Mouse (Mus musculus) liver, embryonic 16.5 days (tissue): ENCODE data around the gene Fstl3. TPM values are rescaled to one million over a fixed set of nuclear protein-coding genes. Genes with fewer than 3 reads are reported as not detected.

ENCODE experiments used
- ATAC-seq: fragments of 200-750 bp; cut with Nextera tagmentation; 2 replicates; pipeline ENCODE4 v1.8.0; 2017; ENCODE audit warnings: low read depth, mild to moderate bottlenecking, moderate number of reproducible peaks, moderate library complexity
- H3K27ac ChIP-seq: fragments of 300-500 bp; sonication (generic); 2 replicates; pipeline ENCODE4 v1.5.1; 2014; ENCODE audit warnings: mild to moderate bottlenecking, low read length
- H3K27me3 ChIP-seq: fragments of 300-500 bp; sonication (generic); 2 replicates; pipeline ENCODE4 v1.6.1; 2014; ENCODE audit warnings: low read depth, low read length, mixed read lengths; ENCODE audit not compliant: control insufficient read depth, insufficient read depth
- H3K36me3 ChIP-seq: fragments of 300-500 bp; sonication (generic); 2 replicates; pipeline ENCODE4 v1.6.1; 2014; ENCODE audit warnings: mild to moderate bottlenecking; ENCODE audit not compliant: control insufficient read depth, insufficient read depth
- H3K4me1 ChIP-seq: fragments of 300-500 bp; sonication (generic); 2 replicates; pipeline ENCODE4 v1.6.1; 2014; ENCODE audit warnings: low read depth, low read length, mixed read lengths; ENCODE audit not compliant: control insufficient read depth
- H3K4me2 ChIP-seq: fragments of 300-500 bp; sonication (generic); 2 replicates; pipeline ENCODE4 v1.6.1; 2014; ENCODE audit warnings: low read depth, low read length, mixed read lengths
- H3K4me3 ChIP-seq: fragments of 300-500 bp; sonication (generic); 2 replicates; pipeline ENCODE4 v1.5.1; 2014; ENCODE audit warnings: low read depth, mild to moderate bottlenecking, low read length
- H3K9ac ChIP-seq: fragments of 300-500 bp; sonication (generic); 2 replicates; pipeline ENCODE4 v1.6.1; 2014; ENCODE audit warnings: low read depth, low read length
- H3K9me3 ChIP-seq: fragments of 300-500 bp; sonication (generic); replicated peaks from 2 replicates; pipeline ENCODE4 v1.6.1; 2016; ENCODE audit warnings: low read length; ENCODE audit not compliant: control insufficient read depth
- WGBS: fragments of 180-500 bp; shearing (Covaris S2); extraction: QIAGEN DNeasy Blood & Tissue Kit; methylation state at CpG from one replicate; pipeline ENCODE4 v1.1.7; 2014; ENCODE audit not compliant: insufficient replicate concordance; 5-methylcytosine and 5-hydroxymethylcytosine counted together
- polyA plus RNA-seq: library from polyadenylated mRNA; unstranded; fragments of >200 nt; fragmentation: Nextera tagmentation; extraction: Ambion mirVana; gene quantifications from 2 replicates; pipeline ENCODE4 v1.2.1, GENCODE M21; 2015

Fstl3 gene
- polyA plus RNA-seq, 1 experiment from 2014 or later, result 1.0 TPM

DNA sequence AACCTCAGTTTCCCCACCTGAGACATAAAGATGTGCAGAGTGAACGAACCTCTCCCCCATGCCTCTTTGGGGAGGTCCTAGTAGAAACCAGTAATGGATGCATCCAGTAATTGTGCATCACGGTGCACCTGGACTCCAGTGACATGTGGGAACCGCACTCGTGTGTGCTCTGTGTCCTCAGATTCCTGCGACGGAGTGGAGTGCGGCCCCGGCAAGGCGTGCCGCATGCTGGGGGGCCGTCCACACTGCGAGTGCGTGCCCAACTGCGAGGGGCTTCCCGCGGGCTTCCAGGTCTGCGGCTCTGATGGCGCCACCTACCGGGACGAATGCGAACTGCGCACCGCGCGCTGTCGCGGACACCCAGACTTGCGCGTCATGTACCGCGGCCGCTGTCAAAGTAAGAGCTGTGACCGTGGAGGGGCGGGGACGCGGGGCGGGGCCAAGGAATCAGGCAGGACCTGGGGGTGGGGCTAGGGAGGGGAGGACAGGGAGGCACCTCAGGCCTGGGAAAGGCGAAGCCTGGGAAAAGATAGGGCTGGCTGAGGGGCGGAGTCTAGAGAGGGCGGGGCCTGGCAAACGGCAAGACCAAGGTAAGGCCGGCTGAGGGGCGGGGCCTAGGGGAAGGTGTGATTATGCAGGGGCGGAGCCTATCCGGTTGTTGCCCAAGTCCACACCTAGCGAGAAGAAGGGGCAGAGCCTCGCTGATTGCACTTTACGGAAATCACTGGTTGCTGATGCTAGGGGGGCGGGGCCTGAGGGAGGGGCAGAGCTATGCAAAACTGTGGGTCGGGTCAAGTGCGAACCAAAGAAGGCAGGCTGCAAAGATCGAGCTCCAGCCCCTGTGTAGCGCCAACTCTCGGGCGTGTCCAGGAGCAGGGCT lies 3.0 kb downstream of the Fstl3 start:
- H3K4me3 ChIP-seq, result peak overlapping the region; percentile 53
- peaks cover 39% of the 10 kb centered on the region for H3K27me3 ChIP-seq
- ATAC-seq, result peak; percentile 85
- no peak overlapping the region for H3K9ac ChIP-seq
- H3K4me2 ChIP-seq, result peak overlapping the region; percentile 77
- no peaks in the 10 kb centered on the region for H3K36me3 ChIP-seq
- H3K4me1 ChIP-seq, result peaks cover 23% of the 10 kb centered on the region
- peaks cover under 1% of the 10 kb centered on the region; the same call in 1 of the 2 replicates for H3K9me3 ChIP-seq
- 1% methylated on average over 55 of the region's 55 CpGs for WGBS
- H3K27ac ChIP-seq, result peak overlapping the region; percentile 35; the same call in 1 of the 2 replicates

DNA sequence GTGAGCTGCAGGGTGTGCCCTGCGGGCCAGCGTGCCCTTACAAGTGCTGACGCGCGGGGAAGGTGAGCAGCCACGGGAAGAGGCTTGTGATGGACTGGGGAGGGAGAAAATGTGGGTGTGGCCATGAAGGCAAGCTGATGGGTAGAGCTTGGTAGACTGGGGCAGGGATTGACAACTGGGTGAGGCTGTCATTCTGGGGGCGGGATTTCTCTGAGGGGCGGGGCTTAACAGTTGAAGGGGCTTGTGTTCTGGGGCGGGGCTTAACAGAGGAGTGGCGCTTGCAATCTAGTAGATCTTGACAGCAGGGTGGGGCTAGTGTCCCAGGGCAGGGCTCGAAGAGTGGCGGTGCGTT lies 3.6 kb downstream of the Fstl3 start:
- ATAC-seq, result no peak; the same call in 1 of the 2 replicates
- peaks cover 39% of the 10 kb centered on the region for H3K27me3 ChIP-seq
- H3K27ac ChIP-seq, result peak overlapping the region; percentile 35; the same call in 1 of the 2 replicates
- no peaks in the 10 kb centered on the region for H3K9me3 ChIP-seq
- H3K4me3 ChIP-seq, result peak overlapping the region; percentile 53
- peaks cover 23% of the 10 kb centered on the region for H3K4me1 ChIP-seq
- H3K4me2 ChIP-seq, result peak overlapping the region; percentile 77
- H3K9ac ChIP-seq, result peak overlapping the region; percentile 22; the same call in 1 of the 2 replicates
- H3K36me3 ChIP-seq, result no peaks in the 10 kb centered on the region
- WGBS, result 0% methylated on average over 13 of the region's 13 CpGs

DNA sequence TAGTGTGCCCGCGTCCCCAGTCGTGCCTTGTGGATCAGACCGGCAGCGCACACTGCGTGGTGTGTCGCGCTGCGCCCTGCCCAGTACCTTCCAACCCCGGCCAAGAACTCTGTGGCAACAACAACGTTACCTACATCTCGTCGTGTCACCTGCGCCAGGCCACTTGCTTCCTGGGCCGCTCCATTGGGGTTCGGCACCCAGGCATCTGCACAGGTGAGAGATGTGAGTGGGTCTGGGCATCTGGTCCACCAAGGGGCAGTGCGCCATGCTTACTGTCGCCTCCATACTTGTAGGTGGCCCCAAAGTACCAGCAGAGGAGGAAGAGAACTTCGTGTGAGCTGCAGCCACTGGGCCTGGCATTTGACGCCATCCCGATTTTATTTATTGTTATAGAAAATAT lies 4.1 kb downstream of the Fstl3 start:
- H3K4me3 ChIP-seq, result peak overlapping the region; percentile 53
- H3K36me3 ChIP-seq, result no peaks in the 10 kb centered on the region
- peak overlapping the region; percentile 77 for H3K4me2 ChIP-seq
- WGBS, result 28% methylated on average over 21 of the region's 21 CpGs
- H3K9me3 ChIP-seq, result no peaks in the 10 kb centered on the region
- no peak overlapping the region for H3K27ac ChIP-seq
- H3K9ac ChIP-seq, result peak overlapping the region; percentile 22; the same call in 1 of the 2 replicates
- H3K4me1 ChIP-seq, result peaks cover 23% of the 10 kb centered on the region
- H3K27me3 ChIP-seq, result peaks cover 39% of the 10 kb centered on the region
- no peak for ATAC-seq

DNA sequence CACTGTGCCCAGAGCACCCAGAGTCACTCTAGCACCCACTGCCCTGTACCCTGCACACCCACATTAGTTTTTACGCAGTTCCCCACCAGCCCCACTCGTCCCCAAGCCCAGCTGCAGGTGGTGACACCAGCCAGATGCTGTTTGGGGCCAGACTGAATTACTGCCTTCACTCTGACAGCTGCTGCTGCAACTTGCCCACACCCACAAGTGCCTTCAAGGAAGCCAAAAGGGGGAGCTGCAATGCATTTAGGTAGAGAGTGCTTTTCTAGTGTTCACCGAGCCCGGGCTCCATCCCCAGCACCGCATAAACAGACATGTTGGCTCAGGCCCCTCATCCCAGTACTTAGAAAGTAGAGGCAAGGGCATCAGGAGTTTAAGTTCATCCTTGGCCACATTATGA lies 4.9 kb downstream of the Fstl3 start:
- H3K9me3 ChIP-seq, result no peaks in the 10 kb centered on the region
- 60% methylated on average over 5 of the region's 5 CpGs for WGBS
- no peak overlapping the region for H3K9ac ChIP-seq
- no peak overlapping the region for H3K27ac ChIP-seq
- no peak overlapping the region for H3K4me3 ChIP-seq
- peaks cover 34% of the 10 kb centered on the region for H3K27me3 ChIP-seq
- H3K36me3 ChIP-seq, result no peaks in the 10 kb centered on the region
- H3K4me2 ChIP-seq, result no peak overlapping the region
- H3K4me1 ChIP-seq, result peaks cover 22% of the 10 kb centered on the region
- ATAC-seq, result no peak

DNA sequence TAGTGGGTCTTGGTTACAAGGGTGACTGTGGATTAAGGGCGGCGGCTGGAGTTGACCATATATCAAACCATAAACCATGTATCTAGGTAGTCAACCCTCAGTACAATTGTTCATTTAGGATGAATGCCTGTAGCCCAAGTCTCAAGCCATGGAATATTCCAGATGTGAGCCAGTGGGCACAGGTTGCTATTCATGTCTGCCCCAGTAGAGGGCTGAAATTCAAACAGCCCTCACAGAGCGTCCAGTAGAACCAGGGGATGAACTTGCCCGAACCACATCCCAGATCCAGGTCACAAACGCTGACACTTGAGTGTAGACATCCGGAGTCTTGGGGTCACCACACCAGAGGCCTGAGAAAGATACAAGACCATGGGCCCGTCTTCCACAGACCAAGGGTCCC lies 6.0 kb downstream of the Fstl3 start:
- no peak for ATAC-seq
- Histone ChIP-seq H3K9me3 (no peaks in the 10 kb centered on the region), H3K4me1 (peaks cover 19% of the 10 kb centered on the region), H3K4me2 (no peak overlapping the region), H3K27ac (no peak overlapping the region), H3K4me3 (no peak overlapping the region), H3K36me3 (no peaks in the 10 kb centered on the region), H3K9ac (no peak overlapping the region), H3K27me3 (peaks cover 23% of the 10 kb centered on the region)
- WGBS, result 60% methylated on average over 7 of the region's 7 CpGs

DNA sequence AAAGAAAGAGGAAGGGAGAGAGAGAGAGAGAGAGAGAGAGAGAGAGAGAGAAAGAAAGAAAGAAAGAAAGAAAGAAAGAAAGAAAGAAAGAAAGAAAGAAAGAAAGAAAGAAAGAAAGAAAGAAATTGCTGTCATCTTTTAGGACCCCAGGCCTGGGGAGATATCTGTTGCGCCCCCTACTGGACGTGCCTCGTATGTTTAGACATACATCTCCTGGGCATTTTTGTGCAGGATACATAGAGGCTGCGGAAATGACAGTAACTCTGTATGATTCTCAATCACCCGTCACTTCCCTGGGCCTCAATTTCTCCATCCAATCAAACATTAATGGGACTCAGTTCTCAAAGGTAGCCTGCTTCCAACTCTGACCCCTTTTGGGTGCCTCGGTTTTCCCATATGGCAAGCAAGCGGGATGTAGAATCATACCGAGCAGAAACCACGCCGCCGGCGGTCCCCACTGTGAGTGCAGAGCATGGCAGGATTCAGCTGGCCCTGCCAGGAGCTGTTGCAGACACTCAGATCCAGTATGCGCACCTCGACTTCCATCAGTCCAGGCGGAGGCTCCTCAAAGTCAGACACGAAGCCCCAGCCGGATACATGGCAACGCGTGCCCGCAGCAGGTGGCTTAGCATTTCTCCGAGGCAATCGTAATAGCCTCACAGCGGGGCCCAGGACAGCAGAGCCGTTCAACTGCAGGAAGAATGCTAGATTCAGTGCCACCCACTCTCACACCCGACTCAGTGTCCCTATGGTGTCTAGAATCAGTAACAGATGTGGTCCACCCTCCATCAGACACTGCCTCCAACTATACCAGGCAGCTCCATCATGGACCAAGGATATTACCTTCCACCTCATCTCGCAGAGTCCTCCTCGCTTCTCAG lies 7.1 kb downstream of the Fstl3 start:
- Histone ChIP-seq H3K4me1 (peaks cover 19% of the 10 kb centered on the region), H3K9ac (no peak overlapping the region), H3K27me3 (peaks cover 12% of the 10 kb centered on the region), H3K27ac (no peak overlapping the region), H3K36me3 (no peaks in the 10 kb centered on the region), H3K4me2 (no peak overlapping the region), H3K4me3 (no peak overlapping the region), H3K9me3 (no peaks in the 10 kb centered on the region)
- WGBS, result 48% methylated on average over 27 of the region's 27 CpGs
- ATAC-seq, result no peak

DNA sequence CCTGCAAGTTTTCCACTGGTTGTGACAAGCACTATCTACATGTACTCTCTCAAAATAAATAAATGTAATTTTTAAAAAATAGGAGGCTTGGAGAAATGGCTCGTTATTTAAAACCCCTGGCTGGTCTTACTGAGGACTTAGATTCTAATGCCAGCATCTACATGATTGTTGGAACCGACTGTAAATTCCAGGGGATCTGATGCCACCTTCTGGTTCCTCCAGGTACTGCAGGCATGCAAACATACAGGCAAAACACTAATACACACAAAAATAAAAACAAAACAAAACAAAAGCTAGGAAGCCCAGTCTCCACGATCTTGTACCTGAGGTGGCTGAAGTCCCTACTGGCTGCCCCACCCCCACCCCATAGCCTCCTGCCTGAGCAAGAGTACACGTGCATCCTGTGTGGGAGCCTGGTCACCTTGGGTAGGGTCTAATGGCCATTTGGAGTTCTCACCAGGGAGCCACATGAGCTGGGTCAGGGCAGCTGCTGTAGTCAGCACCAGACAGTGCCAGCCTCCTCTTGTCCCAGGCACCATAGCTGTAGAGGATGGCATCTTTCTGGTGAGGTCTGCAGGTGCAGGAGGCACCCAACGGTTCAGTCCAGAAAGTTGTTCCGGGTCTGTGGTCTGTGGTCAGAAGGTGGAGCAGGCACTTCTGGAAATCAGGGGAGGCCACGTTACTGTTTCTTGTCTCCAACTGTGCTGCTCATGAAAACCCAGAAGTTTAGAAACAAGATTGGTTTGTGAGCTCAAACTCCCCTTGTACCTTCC lies 11.5 kb downstream of the Fstl3 start:
- ATAC-seq, result peak; percentile 12; the same call in 1 of the 2 replicates
- WGBS, result 11% methylated on average over 7 of the region's 7 CpGs
- H3K4me3 ChIP-seq, result no peak overlapping the region
- no peak overlapping the region for H3K27ac ChIP-seq
- no peaks in the 10 kb centered on the region for H3K36me3 ChIP-seq
- peaks cover 5% of the 10 kb centered on the region for H3K27me3 ChIP-seq
- peaks cover 5% of the 10 kb centered on the region for H3K4me1 ChIP-seq
- H3K9me3 ChIP-seq, result no peaks in the 10 kb centered on the region
- H3K4me2 ChIP-seq, result no peak overlapping the region
- H3K9ac ChIP-seq, result no peak overlapping the region

DNA sequence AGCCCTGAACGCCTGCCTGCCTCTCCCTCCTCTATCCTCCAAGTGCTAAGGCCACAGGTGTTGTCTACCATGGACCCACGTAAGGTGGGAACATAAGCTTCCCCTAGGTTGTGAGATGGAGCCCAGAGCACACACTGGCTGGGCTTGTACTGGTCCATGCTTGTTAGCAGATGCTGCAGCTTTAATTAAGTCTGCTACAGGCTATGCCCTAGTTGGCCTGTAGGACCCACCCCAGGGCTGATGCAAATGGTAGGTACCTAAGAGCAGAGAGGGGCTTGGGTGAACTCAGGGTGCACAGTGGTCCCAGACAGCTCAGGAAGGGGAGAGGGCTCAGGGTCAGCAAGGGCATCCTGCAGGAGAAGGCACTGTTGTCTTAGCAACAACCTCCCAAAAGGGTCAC lies 12.5 kb downstream of the Fstl3 start:
- H3K4me1 ChIP-seq, result peaks cover 12% of the 10 kb centered on the region
- no peaks in the 10 kb centered on the region for H3K36me3 ChIP-seq
- H3K9ac ChIP-seq, result no peak overlapping the region
- no peaks in the 10 kb centered on the region for H3K9me3 ChIP-seq
- WGBS, result 43% methylated on average over 2 of the region's 2 CpGs
- H3K27ac ChIP-seq, result no peak overlapping the region
- H3K27me3 ChIP-seq, result peaks cover 8% of the 10 kb centered on the region
- no peak overlapping the region for H3K4me3 ChIP-seq
- ATAC-seq, result no peak
- H3K4me2 ChIP-seq, result no peak overlapping the region
